Comparison of ENCODE assay signal across 27 mouse cellular contexts in the genomic region with DNA sequence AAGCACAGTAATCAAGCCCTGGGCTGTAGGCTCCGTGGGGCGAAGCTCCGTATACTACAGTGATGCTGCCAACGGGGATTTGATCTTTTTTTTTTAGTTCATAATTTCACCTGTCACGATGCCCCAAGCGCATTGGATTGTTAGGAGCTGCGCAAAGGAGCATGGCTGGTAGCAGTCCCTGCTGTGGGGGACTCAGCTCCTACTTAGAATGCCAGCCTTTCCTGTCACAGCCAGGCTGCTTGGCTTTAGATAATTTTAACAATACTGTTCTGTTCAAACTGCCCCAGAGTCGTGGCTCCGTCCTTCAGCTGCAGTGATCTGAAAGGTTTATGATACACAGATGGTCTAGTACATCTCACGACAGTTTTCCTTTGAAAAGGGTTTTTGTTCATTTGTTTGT. TPM values are rescaled to one million over a fixed set of nuclear protein-coding genes. Genes with fewer than 3 reads are reported as not detected.
DNase-seq lines count a peak whose midpoint lies in the region; ATAC-seq lines count a peak whose summit lies in the region.
"Had no signal": no experiment of that assay in that cellular context is flagged by ENCODE, and none has a peak within 500 bp of the region (broad histone marks: within the 10 kb centered on the region; RNA-seq: fewer than 3 reads in every experiment).

No protein-coding gene starts in this region.

- DNase-seq in frontal cortex, postnatal 25 days (ENCODE audit: low spot score in 2 of 2) = no peak
- DNase-seq in midbrain, embryonic 11.5 days (ENCODE audit: low spot score, missing footprints) = peak; percentile 77
- no peak for DNase-seq in midbrain, embryonic 10.5 days (ENCODE audit: low spot score)
- DNase-seq in embryonic facial prominence, embryonic 14.5 days (ENCODE audit: low spot score) = no peak
- DNase-seq: adrenal gland, postnatal 14 days; cerebellum, adult 8-10 months; gastrocnemius, postnatal 14 days; heart, adult 2 months; kidney, adult 8-10 months; kidney, postnatal 25 days; right cerebral cortex, adult 18-20 months; thymus, adult 18-20 months; thymus, postnatal 4 days had no signal

- no peak overlapping the region for H3K4me2 ChIP-seq in midbrain, embryonic 11.5 days
- no peak overlapping the region for H3K4me2 ChIP-seq in embryonic facial prominence, embryonic 14.5 days (ENCODE audit: low read depth, low read length)
- H3K4me2 ChIP-seq in kidney, embryonic 16.5 days (replicated peaks; ENCODE audit: low read depth, low read length) = no peak overlapping the region
- H3K4me2 ChIP-seq: forebrain, embryonic 12.5 days; intestine, embryonic 15.5 days; midbrain, embryonic 12.5 days; neural tube, embryonic 13.5 days had no signal

- no peaks in the 10 kb centered on the region for H3K4me1 ChIP-seq in midbrain, embryonic 11.5 days (ENCODE audit: control insufficient read depth, insufficient read depth, low read length)
- peaks cover 27% of the 10 kb centered on the region for H3K4me1 ChIP-seq in midbrain, embryonic 10.5 days
- H3K4me1 ChIP-seq in embryonic facial prominence, embryonic 14.5 days (ENCODE audit: control insufficient read depth, insufficient read depth, low read length) = peaks cover 82% of the 10 kb centered on the region
- peaks cover 34% of the 10 kb centered on the region; the same call in 1 of the 2 replicates for H3K4me1 ChIP-seq in kidney, embryonic 16.5 days (ENCODE audit: insufficient read depth, low read length)

- H3K27ac ChIP-seq in midbrain, embryonic 11.5 days (ENCODE audit: low read depth, low read length) = no peak overlapping the region
- H3K27ac ChIP-seq in midbrain, embryonic 10.5 days (replicated peaks) = no peak overlapping the region
- H3K27ac ChIP-seq in embryonic facial prominence, embryonic 14.5 days (replicated peaks; ENCODE audit: low read depth, low read length) = peak overlapping the region; percentile 44
- no peak overlapping the region for H3K27ac ChIP-seq in kidney, embryonic 16.5 days (ENCODE audit: low read length)
- H3K27ac ChIP-seq: forebrain, embryonic 12.5 days; heart, adult 2 months; hindbrain, embryonic 10.5 days; intestine, embryonic 15.5 days; layer of hippocampus, adult 2 months; macrophage; midbrain, embryonic 12.5 days; neural tube, embryonic 13.5 days had no signal

- no peaks in the 10 kb centered on the region for H3K27me3 ChIP-seq in midbrain, embryonic 11.5 days (ENCODE audit: control insufficient read depth, insufficient read depth, low read length)
- H3K27me3 ChIP-seq in midbrain, embryonic 10.5 days (ENCODE audit: low read depth, poor library complexity, severe bottlenecking) = no peaks in the 10 kb centered on the region
- no peaks in the 10 kb centered on the region for H3K27me3 ChIP-seq in embryonic facial prominence, embryonic 14.5 days (replicated peaks; ENCODE audit: control insufficient read depth, insufficient read depth, low read length)
- no peaks in the 10 kb centered on the region for H3K27me3 ChIP-seq in kidney, embryonic 16.5 days (ENCODE audit: insufficient read depth, low read length)
- H3K27me3 ChIP-seq: forebrain, embryonic 12.5 days; intestine, embryonic 15.5 days; midbrain, embryonic 12.5 days; neural tube, embryonic 13.5 days had no signal

- no peaks in the 10 kb centered on the region for H3K36me3 ChIP-seq in midbrain, embryonic 11.5 days (ENCODE audit: control insufficient read depth, insufficient read depth, low read length)
- no peaks in the 10 kb centered on the region for H3K36me3 ChIP-seq in midbrain, embryonic 10.5 days
- no peaks in the 10 kb centered on the region for H3K36me3 ChIP-seq in embryonic facial prominence, embryonic 14.5 days (ENCODE audit: control insufficient read depth, insufficient read depth, low read length)
- no peaks in the 10 kb centered on the region for H3K36me3 ChIP-seq in kidney, embryonic 16.5 days (ENCODE audit: insufficient read depth, low read length)
- H3K36me3 ChIP-seq: forebrain, embryonic 12.5 days; hindbrain, embryonic 10.5 days; intestine, embryonic 15.5 days; midbrain, embryonic 12.5 days; neural tube, embryonic 13.5 days had no signal

- H3K9ac ChIP-seq in midbrain, embryonic 11.5 days (ENCODE audit: low read length) = no peak overlapping the region
- no peak overlapping the region for H3K9ac ChIP-seq in embryonic facial prominence, embryonic 14.5 days (ENCODE audit: low read depth, low read length)
- no peak overlapping the region for H3K9ac ChIP-seq in kidney, embryonic 16.5 days (replicated peaks; ENCODE audit: low read length)
- H3K9ac ChIP-seq: forebrain, embryonic 12.5 days; intestine, embryonic 15.5 days; midbrain, embryonic 12.5 days; neural tube, embryonic 13.5 days had no signal

- no peak overlapping the region for H3K4me3 ChIP-seq in midbrain, embryonic 11.5 days (ENCODE audit: low read depth, low read length)
- no peak overlapping the region for H3K4me3 ChIP-seq in midbrain, embryonic 10.5 days
- H3K4me3 ChIP-seq in embryonic facial prominence, embryonic 14.5 days (ENCODE audit: low read depth, low read length) = no peak overlapping the region
- no peak overlapping the region for H3K4me3 ChIP-seq in kidney, embryonic 16.5 days (ENCODE audit: low read length)
- H3K4me3 ChIP-seq: erythroblast, embryonic 14.5 days; forebrain, embryonic 12.5 days; heart, adult 2 months; hindbrain, embryonic 10.5 days; intestine, embryonic 15.5 days; layer of hippocampus, adult 2 months; midbrain, embryonic 12.5 days; myocyte; neural tube, embryonic 13.5 days had no signal

- no peaks in the 10 kb centered on the region for H3K9me3 ChIP-seq in midbrain, embryonic 11.5 days (ENCODE audit: control insufficient read depth, low read length)
- no peaks in the 10 kb centered on the region for H3K9me3 ChIP-seq in midbrain, embryonic 10.5 days (replicated peaks)
- H3K9me3 ChIP-seq in embryonic facial prominence, embryonic 14.5 days (ENCODE audit: control insufficient read depth, low read length) = no peaks in the 10 kb centered on the region
- H3K9me3 ChIP-seq in kidney, embryonic 16.5 days (ENCODE audit: low read length) = no peaks in the 10 kb centered on the region
- H3K9me3 ChIP-seq: forebrain, embryonic 12.5 days; hindbrain, embryonic 10.5 days; intestine, embryonic 15.5 days; midbrain, embryonic 12.5 days; neural tube, embryonic 13.5 days had no signal

- 83% methylated on average over 10 of the region's 10 CpGs for WGBS in midbrain, embryonic 11.5 days
- WGBS in midbrain, embryonic 10.5 days = 88% methylated on average over 10 of the region's 10 CpGs
- WGBS in embryonic facial prominence, embryonic 14.5 days = 29% methylated on average over 10 of the region's 10 CpGs
- WGBS in kidney, embryonic 16.5 days = 71% methylated on average over 10 of the region's 10 CpGs

- ATAC-seq in frontal cortex, adult (ENCODE audit: low TSS enrichment) = peak; percentile 62
- no peak for ATAC-seq in midbrain, embryonic 11.5 days (ENCODE audit: low FRiP score)
- ATAC-seq in embryonic facial prominence, embryonic 14.5 days (ENCODE audit: low read depth) = no peak
- 0 out of 2 replicates have a peak, but pooled peaks have one; percentile 11 for ATAC-seq in megakaryocyte-erythroid progenitor cell, adult 5-6 weeks (replicated peaks; ENCODE audit: low FRiP score, low TSS enrichment, poor library complexity, severe bottlenecking)
- ATAC-seq in kidney, embryonic 16.5 days (ENCODE audit: low FRiP score, low TSS enrichment) = no peak
- ATAC-seq: hindbrain, embryonic 16.5 days; intestine, embryonic 15.5 days; lung, postnatal 0 days had no signal

RNA-seq across cellular contexts. Expression of a gene that starts 29.9 kb away (rescaled TPM):
- 8.8 and 9.3 TPM in 2 replicates for polyA plus RNA-seq in midbrain, embryonic 11.5 days (2014; fragmentation: Nextera tagmentation; extraction: Ambion mirVana)
- polyA plus RNA-seq in midbrain, embryonic 10.5 days (2016; fragmentation: Nextera tagmentation; extraction: Ambion mirVana) = 8.6 and 11.1 TPM in 2 replicates
- polyA plus RNA-seq in embryonic facial prominence, embryonic 14.5 days (2014; fragmentation: Nextera tagmentation; extraction: Ambion mirVana) = 17.9 and 21.7 TPM in 2 replicates
- 5.0 and 10.7 TPM in 2 replicates for total RNA-seq in megakaryocyte-erythroid progenitor cell, adult 5-6 weeks (2014; fragmentation: Nextera tagmentation)
- total RNA-seq in megakaryocyte-erythroid progenitor cell, adult 5-6 weeks (2017) = 3.2 and 9.9 TPM in 2 replicates
- polyA plus RNA-seq in kidney, embryonic 16.5 days (2015; fragmentation: Nextera tagmentation; extraction: Ambion mirVana) = 12.8 and 15.9 TPM in 2 replicates

Comparison
In these comparisons a context has a peak if more than half of its experiments do, and no peak if none do; other contexts are left out.
1. ATAC-seq: peak in frontal cortex, adult (single experiment) and megakaryocyte-erythroid progenitor cell, adult 5-6 weeks (single experiment); none in midbrain, embryonic 11.5 days (single experiment), embryonic facial prominence, embryonic 14.5 days (single experiment) and kidney, embryonic 16.5 days (single experiment).